Comparison of ENCODE assay signal across 22 mouse cellular contexts in genomic region chr4:9749877-9750276, GRCm38 (mm10).
"Had no signal": no experiment of that assay in that cellular context is flagged by ENCODE, and none has a peak within 500 bp of the region (broad histone marks: within the 10 kb centered on the region; RNA-seq: fewer than 3 reads in every experiment).

No protein-coding gene starts in this region.

- ATAC-seq: inflammation-experienced regulatory T-cells, adult 6 months; intestine, embryonic 16.5 days; midbrain, embryonic 13.5 days; midbrain, embryonic 16.5 days had no signal

- H3K9ac ChIP-seq: limb, embryonic 12.5 days; limb, embryonic 15.5 days; lung, embryonic 15.5 days; midbrain, embryonic 13.5 days; neural tube, embryonic 13.5 days; stomach, embryonic 15.5 days had no signal

- H3K27ac ChIP-seq: limb, embryonic 12.5 days; limb, embryonic 15.5 days; lung, embryonic 15.5 days; midbrain, embryonic 13.5 days; neural tube, embryonic 13.5 days; stomach, embryonic 15.5 days had no signal

- H3K4me3 ChIP-seq: limb, embryonic 12.5 days; limb, embryonic 15.5 days; lung, embryonic 15.5 days; midbrain, embryonic 13.5 days; myocyte; neural tube, embryonic 13.5 days; stomach, embryonic 15.5 days had no signal

- H3K4me1 ChIP-seq: limb, embryonic 12.5 days; limb, embryonic 15.5 days; lung, embryonic 15.5 days; midbrain, embryonic 13.5 days; neural tube, embryonic 13.5 days; stomach, embryonic 15.5 days had no signal

- H3K4me2 ChIP-seq: limb, embryonic 12.5 days; limb, embryonic 15.5 days; lung, embryonic 15.5 days; midbrain, embryonic 13.5 days; neural tube, embryonic 13.5 days; stomach, embryonic 15.5 days had no signal

- DNase-seq: kidney, adult 18-20 months; kidney, adult 9 months; kidney, postnatal 14 days; kidney, postnatal 4 days; left cerebral cortex, postnatal 4 days; lung, adult 18-20 months; lung, postnatal 10 days; lung, postnatal 36 days; right cerebral cortex, adult 18-20 months; right cerebral cortex, postnatal 14 days; right cerebral cortex, postnatal 4 days; thymus, postnatal 25 days had no signal

- H3K9me3 ChIP-seq: limb, embryonic 12.5 days; limb, embryonic 15.5 days; lung, embryonic 15.5 days; midbrain, embryonic 13.5 days; neural tube, embryonic 13.5 days; stomach, embryonic 15.5 days had no signal

- H3K27me3 ChIP-seq: limb, embryonic 12.5 days; limb, embryonic 15.5 days; lung, embryonic 15.5 days; midbrain, embryonic 13.5 days; neural tube, embryonic 13.5 days; stomach, embryonic 15.5 days had no signal

- H3K36me3 ChIP-seq: limb, embryonic 12.5 days; limb, embryonic 15.5 days; lung, embryonic 15.5 days; midbrain, embryonic 13.5 days; neural tube, embryonic 13.5 days; stomach, embryonic 15.5 days had no signal
